Mouse (Mus musculus) liver, adult 2 months (tissue): Measurements from ENCODE around the gene Lrrd1.

Experiments used
- CTCF ChIP-seq: fragments of 200-500 bp; IDR thresholded peaks from 2 replicates; pipeline ENCODE4 v1.5.1; 2011; ENCODE audit warnings: low read depth, low read length, control low read depth
- POLR2A ChIP-seq: fragments of 200-500 bp; IDR thresholded peaks from 2 replicates; pipeline ENCODE4 v1.6.1; 2011; ENCODE audit warnings: low read length, control low read depth; ENCODE audit not compliant: insufficient read depth; ENCODE audit errors: extremely low read depth

GRCm38 (mm10) chr5:3870161-3870560 is 25.2 kb downstream of the Lrrd1 start:
- no peak for TF ChIP-seq CTCF
- TF ChIP-seq POLR2A = no peak
